22 mouse cellular contexts compared by ENCODE assay signal in genomic region chr2:137094301-137094700, GRCm38 (mm10).
"Had no signal": no experiment of that assay in that cellular context is flagged by ENCODE, and none has a peak within 500 bp of the region (broad histone marks: within the 10 kb centered on the region; RNA-seq: fewer than 3 reads in every experiment).

No protein-coding gene starts in this region.

- H3K4me2 ChIP-seq: heart, embryonic 12.5 days; hindbrain, embryonic 13.5 days; hindbrain, embryonic 15.5 days; intestine, embryonic 15.5 days; limb, embryonic 12.5 days had no signal

- H3K9ac ChIP-seq: forebrain, postnatal 0 days; heart, embryonic 12.5 days; hindbrain, embryonic 13.5 days; hindbrain, embryonic 15.5 days; intestine, embryonic 15.5 days; limb, embryonic 12.5 days had no signal

- H3K27ac ChIP-seq: heart, embryonic 10.5 days; hindbrain, embryonic 13.5 days; hindbrain, embryonic 15.5 days; intestine, embryonic 15.5 days; layer of hippocampus, adult 2 months; left cerebral cortex, adult 2 months; limb, embryonic 10.5 days; limb, embryonic 12.5 days had no signal

- H3K9me3 ChIP-seq: heart, embryonic 10.5 days; heart, embryonic 12.5 days; hindbrain, embryonic 13.5 days; hindbrain, embryonic 15.5 days; intestine, embryonic 15.5 days; limb, embryonic 10.5 days; limb, embryonic 12.5 days had no signal

- ATAC-seq: forebrain, postnatal 0 days; inflammation-experienced regulatory T-cells, adult 6 months; intestine, embryonic 15.5 days; intestine, postnatal 0 days had no signal

- H3K27me3 ChIP-seq: heart, embryonic 12.5 days; hindbrain, embryonic 15.5 days; intestine, embryonic 15.5 days; limb, embryonic 12.5 days had no signal

- DNase-seq: forebrain, postnatal 0 days; gastrocnemius, postnatal 14 days; heart, adult 18-20 months; heart, postnatal 10 days; heart, postnatal 4 days; kidney, adult 18-20 months; kidney, adult 8-10 months; kidney, postnatal 10 days; kidney, postnatal 25 days; kidney, postnatal 4 days; liver had no signal

- H3K36me3 ChIP-seq: hindbrain, embryonic 15.5 days had no signal

- H3K4me3 ChIP-seq: heart, embryonic 10.5 days; heart, embryonic 12.5 days; hindbrain, embryonic 13.5 days; hindbrain, embryonic 15.5 days; intestine, embryonic 15.5 days; layer of hippocampus, adult 2 months; left cerebral cortex, adult 2 months; limb, embryonic 10.5 days; limb, embryonic 12.5 days had no signal
